Mouse (Mus musculus) liver, postnatal 0 days (tissue): ENCODE results near the gene Rtl10. TPM values are rescaled to one million over a fixed set of nuclear protein-coding genes. Genes with fewer than 3 reads are reported as not detected.

ENCODE experiments used
- ATAC-seq: fragments of 200-750 bp; cut with Nextera tagmentation; 2 replicates; pipeline ENCODE4 v1.8.0; 2017; ENCODE audit warnings: mild to moderate bottlenecking, moderate library complexity
- DNase-seq: peaks from one replicate; pipeline ENCODE4 v3.0.0-alpha.2; 2016
- H3K27ac ChIP-seq: fragments of 300-500 bp; sonication (generic); 2 replicates; pipeline ENCODE4 v1.5.1; 2014; ENCODE audit warnings: antibody characterized with exemption, moderate library complexity, mild to moderate bottlenecking, low read depth
- H3K27me3 ChIP-seq: fragments of 300-500 bp; sonication (generic); 2 replicates; pipeline ENCODE4 v1.6.1; 2014; ENCODE audit warnings: low read length, control low read depth, mixed read lengths; ENCODE audit not compliant: insufficient read depth
- H3K36me3 ChIP-seq: fragments of 300-500 bp; sonication (generic); replicated peaks from 2 replicates; pipeline ENCODE4 v1.6.1; 2014; ENCODE audit warnings: mild to moderate bottlenecking, control low read depth, low read length, moderate library complexity, mixed read lengths; ENCODE audit not compliant: insufficient read depth
- H3K4me1 ChIP-seq: fragments of 300-500 bp; sonication (generic); 2 replicates; pipeline ENCODE4 v1.6.1; 2014; ENCODE audit warnings: antibody characterized with exemption, mild to moderate bottlenecking, control low read depth; ENCODE audit not compliant: insufficient read depth
- H3K4me2 ChIP-seq: fragments of 300-500 bp; sonication (generic); 2 replicates; pipeline ENCODE4 v1.6.1; 2014; ENCODE audit warnings: low read depth, mild to moderate bottlenecking, low read length, moderate library complexity, mixed read lengths
- H3K4me3 ChIP-seq: fragments of 300-500 bp; sonication (generic); 2 replicates; pipeline ENCODE4 v1.5.1; 2014; ENCODE audit warnings: low read depth, low read length
- H3K9ac ChIP-seq: fragments of 300-500 bp; sonication (generic); replicated peaks from 2 replicates; pipeline ENCODE4 v1.6.1; 2014; ENCODE audit warnings: mild to moderate bottlenecking, moderate library complexity
- H3K9me3 ChIP-seq: fragments of 300-500 bp; sonication (generic); 2 replicates; pipeline ENCODE4 v1.6.1; 2016; ENCODE audit warnings: mild to moderate bottlenecking, control low read depth, low read length, mixed read lengths
- CTCF ChIP-seq: sonication (generic); IDR thresholded peaks from 2 replicates; pipeline ENCODE4 v1.5.1; 2016; ENCODE audit warnings: antibody characterized with exemption, low read depth
- EP300 ChIP-seq: IDR thresholded peaks from 2 replicates; pipeline ENCODE4 v1.6.1; 2016; ENCODE audit warnings: antibody characterized with exemption, low read depth, mild to moderate bottlenecking
- WGBS: fragments of 180-500 bp; shearing (Covaris S2); extraction: QIAGEN DNeasy Blood & Tissue Kit; methylation state at CpG from one replicate; pipeline ENCODE4 v1.1.7; 2014; ENCODE audit not compliant: insufficient replicate concordance; 5-methylcytosine and 5-hydroxymethylcytosine counted together
- polyA plus RNA-seq: library from polyadenylated mRNA; unstranded; fragments of >200 nt; fragmentation: Nextera tagmentation; extraction: Ambion mirVana; gene quantifications from 2 replicates; pipeline ENCODE4 v1.2.1, GENCODE M21; 2015

Gene Rtl10
- polyA plus RNA-seq, 1 experiment from 2014 or later = 0.59 TPM

GRCm38 (mm10) chr16:18484794-18485435 lies 13.8 kb upstream of the Rtl10 start:
- H3K27ac ChIP-seq = no peak overlapping the region
- H3K9me3 ChIP-seq = no peaks in the 10 kb centered on the region
- H3K36me3 ChIP-seq = no peaks in the 10 kb centered on the region; the same call in 1 of the 2 replicates
- no peak overlapping the region for H3K4me3 ChIP-seq
- no peak for DNase-seq
- H3K4me2 ChIP-seq = no peak overlapping the region
- no peaks in the 10 kb centered on the region for H3K27me3 ChIP-seq
- ATAC-seq = no peak
- 77% methylated on average over 5 of the region's 5 CpGs for WGBS
- TF ChIP-seq EP300 = no peak
- TF ChIP-seq CTCF = no peak
- H3K4me1 ChIP-seq = no peaks in the 10 kb centered on the region
- no peak overlapping the region for H3K9ac ChIP-seq

- Histone ChIP-seq H3K4me1 (no peaks in the 10 kb centered on the region), H3K4me2 (no peak overlapping the region), H3K27ac (no peak overlapping the region), H3K9ac (no peak overlapping the region), H3K4me3 (no peak overlapping the region), H3K27me3 (no peaks in the 10 kb centered on the region), H3K9me3 (no peaks in the 10 kb centered on the region), H3K36me3 (no peaks in the 10 kb centered on the region; the same call in 1 of the 2 replicates)
- no peak for ATAC-seq
- no peak for TF ChIP-seq EP300
- no peak for TF ChIP-seq CTCF
- WGBS = 92% methylated on average over 2 of the region's 2 CpGs
- no peak for DNase-seq
Measured at GRCm38 (mm10) chr16:18486126-18486525, 12.6 kb upstream of the Rtl10 start.

- Histone ChIP-seq H3K9ac (no peak overlapping the region), H3K4me3 (no peak overlapping the region), H3K4me1 (no peaks in the 10 kb centered on the region), H3K4me2 (no peak overlapping the region), H3K36me3 (no peaks in the 10 kb centered on the region), H3K27ac (no peak overlapping the region), H3K27me3 (no peaks in the 10 kb centered on the region), H3K9me3 (no peaks in the 10 kb centered on the region)
- TF ChIP-seq EP300 (no peak), CTCF (no peak)
- ATAC-seq (no peak), DNase-seq (no peak)
- 95% methylated on average over 3 of the region's 3 CpGs for WGBS
Measured at GRCm38 (mm10) chr16:18490281-18490680, 8.4 kb upstream of the Rtl10 start.

GRCm38 (mm10) chr16:18490894-18491293 lies 7.8 kb upstream of the Rtl10 start:
- no peak overlapping the region for H3K4me3 ChIP-seq
- no peaks in the 10 kb centered on the region for H3K4me1 ChIP-seq
- DNase-seq (no peak), ATAC-seq (no peak)
- no peak overlapping the region for H3K27ac ChIP-seq
- H3K9ac ChIP-seq = no peak overlapping the region
- TF ChIP-seq CTCF = no peak
- no peak for TF ChIP-seq EP300
- H3K4me2 ChIP-seq = no peak overlapping the region
- H3K36me3 ChIP-seq = no peaks in the 10 kb centered on the region
- no peaks in the 10 kb centered on the region for H3K9me3 ChIP-seq
- 51% methylated on average over 1 of the region's 1 CpGs for WGBS
- H3K27me3 ChIP-seq = no peaks in the 10 kb centered on the region

GRCm38 (mm10) chr16:18497865-18498515 lies 711 bp upstream of the Rtl10 start:
- H3K36me3 ChIP-seq = no peaks in the 10 kb centered on the region; the same call in 1 of the 2 replicates

GRCm38 (mm10) chr16:18498996-18499395 lies 295 bp downstream of the Rtl10 start:
- H3K27me3 ChIP-seq = no peaks in the 10 kb centered on the region
- under 1% methylated on average over 24 of the region's 24 CpGs for WGBS
- peak overlapping the region; percentile 76 for H3K9ac ChIP-seq
- no peaks in the 10 kb centered on the region; the same call in 1 of the 2 replicates for H3K36me3 ChIP-seq
- no peaks in the 10 kb centered on the region for H3K9me3 ChIP-seq
- H3K4me3 ChIP-seq = peak overlapping the region; percentile 67
- H3K4me1 ChIP-seq = peaks cover 10% of the 10 kb centered on the region
- ATAC-seq (peak; percentile 44), DNase-seq (no peak)
- 0 out of 2 replicates have a peak overlapping the region, but pooled peaks have one; percentile 16 for H3K27ac ChIP-seq
- H3K4me2 ChIP-seq = peak overlapping the region; percentile 92
- TF ChIP-seq EP300 (no peak), CTCF (no peak)

More at GRCm38 (mm10) chr16:18497865-18498515, 711 bp upstream of the Rtl10 start:
- 6% methylated on average over 6 of the region's 6 CpGs for WGBS
- Histone ChIP-seq H3K4me3 (peak overlapping the region; percentile 67), H3K27ac (peak overlapping the region; percentile 90), H3K4me2 (peak overlapping the region; percentile 92), H3K27me3 (no peaks in the 10 kb centered on the region), H3K9ac (peak overlapping the region; percentile 76), H3K4me1 (peaks cover 10% of the 10 kb centered on the region), H3K9me3 (no peaks in the 10 kb centered on the region)
- ATAC-seq = peak; percentile 52
- TF ChIP-seq CTCF (no peak), EP300 (no peak)
- DNase-seq = no peak
